Mouse (Mus musculus): ENCODE data around the gene Snapc2. TPM values are rescaled to one million over a fixed set of nuclear protein-coding genes. Genes with fewer than 3 reads are reported as not detected.

Gene Snapc2
- polyA plus RNA-seq (2012; ENCODE audit: low replicate concordance), result 45.0 and 117 TPM in 2 replicates

GRCm38 (mm10) chr8:4252934-4253841 lies at the start of gene Snapc2:
Gene Snapc2, plus strand, starts transcription at chr8:4253080.

DNA sequence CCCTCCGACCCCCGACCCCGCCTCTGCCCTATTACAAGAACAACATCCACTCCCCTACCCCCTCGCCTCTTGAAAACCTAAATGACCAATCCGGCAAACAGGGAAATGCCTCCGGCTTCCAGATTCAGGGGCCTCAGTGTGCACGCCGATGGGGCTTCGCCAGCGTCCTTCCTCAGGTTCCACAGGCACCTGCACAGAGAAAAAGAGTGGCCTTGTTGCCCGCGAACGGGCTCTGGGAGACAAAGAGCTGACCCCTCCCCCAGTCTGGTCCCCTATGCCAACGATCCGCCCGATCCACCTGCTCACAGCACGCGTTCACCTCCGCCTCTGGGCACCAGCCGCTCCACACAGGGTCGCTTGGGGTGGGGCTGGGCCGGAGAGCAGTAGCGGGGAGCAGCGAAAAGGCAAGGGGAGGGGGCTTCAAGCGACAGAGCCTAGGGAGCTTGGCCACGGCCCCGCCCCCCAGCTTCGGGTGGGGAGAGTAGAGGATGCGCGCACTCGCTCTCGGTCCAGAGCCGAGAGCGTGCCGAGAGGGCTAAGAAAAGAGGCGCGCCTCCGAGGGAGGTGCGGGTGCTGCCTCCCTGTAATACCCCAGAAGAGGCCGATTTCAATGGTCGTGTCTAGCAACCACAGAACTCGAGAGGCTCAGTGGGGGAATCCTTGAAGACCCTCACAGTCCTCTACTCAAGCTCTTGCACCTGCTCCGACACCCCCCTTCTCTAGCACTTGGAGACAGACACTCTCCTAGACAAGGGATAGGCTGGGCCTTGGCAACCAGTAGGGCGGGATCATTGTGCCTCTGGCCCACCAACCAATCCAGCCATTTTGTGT lies 35.9 kb upstream of the Snapc2 start, which contains the start of gene Prr36:
Gene Prr36, minus strand, starts transcription at position 669 of the 831 bp plus-strand sequence.

GRCm38 (mm10) chr8:4226739-4227347 lies 26.0 kb upstream of the Snapc2 start, which contains the start of gene Lrrc8e:
Gene Lrrc8e, plus strand, starts transcription at chr8:4226827.

GRCm38 (mm10) chr8:4238434-4239192 lies 14.3 kb upstream of the Snapc2 start, which contains the start of the genes Map2k7 and Gm49320:
Gene Map2k7, plus strand, starts transcription at chr8:4238740.
Gene Gm49320, plus strand, starts transcription at chr8:4238865.

DNA sequence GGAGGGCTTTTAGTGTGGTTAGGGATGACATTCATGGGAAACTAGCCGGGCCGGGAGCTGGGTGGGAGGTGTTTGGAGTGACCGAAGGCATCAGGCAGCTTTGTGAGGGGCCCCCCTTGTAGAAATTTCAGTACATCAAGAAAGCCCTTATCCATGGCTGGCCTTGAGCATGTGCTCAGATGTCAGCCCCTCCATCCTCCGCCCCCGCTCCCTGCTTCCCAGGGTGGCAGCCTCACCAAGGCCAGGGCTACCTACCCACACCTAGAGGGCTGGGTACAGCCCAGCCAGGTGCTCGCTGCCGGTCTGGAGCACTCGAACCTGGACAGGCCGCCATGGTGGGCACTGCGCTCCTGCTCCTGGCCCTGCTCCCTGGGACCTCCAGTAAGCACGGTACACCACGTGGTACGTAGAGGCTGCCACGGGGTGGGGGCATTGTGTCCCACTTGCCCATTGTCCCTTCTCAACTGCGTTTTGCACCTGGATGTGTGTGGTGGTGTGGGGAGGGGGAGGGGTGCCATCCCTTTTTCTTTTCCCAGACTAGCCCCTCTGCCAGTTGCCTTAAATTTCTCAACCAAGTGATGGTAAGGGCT lies 4.8 kb upstream of the Snapc2 start, which contains the start of gene Tgfbr3l:
Gene Tgfbr3l, plus strand, starts transcription at position 264 of the 590 bp plus-strand sequence.

DNA sequence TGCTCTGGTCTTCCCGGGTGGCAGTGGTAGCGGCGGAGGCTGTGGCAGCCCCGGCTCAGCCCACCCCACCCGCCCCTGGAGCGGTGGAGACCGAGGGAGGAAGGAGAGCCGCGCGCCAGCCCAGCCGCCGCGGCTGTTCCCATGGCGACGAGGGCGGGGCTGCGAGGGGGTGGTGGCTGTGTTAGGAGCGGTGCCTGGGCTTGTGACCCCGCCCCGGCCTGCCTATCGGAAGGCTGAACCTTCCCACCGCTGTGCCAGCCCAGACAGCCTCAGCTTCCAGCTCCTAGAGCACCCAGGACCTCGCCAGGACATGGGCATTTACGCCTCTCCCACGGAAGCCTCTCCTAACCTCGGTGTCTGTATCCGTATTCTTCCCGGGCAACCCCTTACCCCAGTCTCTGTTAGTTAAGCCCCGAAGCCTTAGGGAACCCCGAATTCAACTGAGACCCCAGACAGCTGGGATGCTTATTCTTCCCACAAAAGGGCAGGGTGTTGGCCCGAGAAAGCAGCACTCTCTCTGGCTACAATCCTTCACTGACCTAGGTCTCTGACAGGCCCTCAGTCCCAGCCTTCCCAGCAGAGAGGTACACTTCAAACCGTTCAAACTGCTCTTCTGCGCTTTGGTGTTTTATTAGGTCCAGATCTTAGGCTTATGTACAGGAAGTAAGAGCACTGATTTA lies 6.4 kb downstream of the Snapc2 start, which contains the start of gene Ctxn1:
Gene Ctxn1, minus strand, starts transcription at position 150 of the 680 bp plus-strand sequence.

DNA sequence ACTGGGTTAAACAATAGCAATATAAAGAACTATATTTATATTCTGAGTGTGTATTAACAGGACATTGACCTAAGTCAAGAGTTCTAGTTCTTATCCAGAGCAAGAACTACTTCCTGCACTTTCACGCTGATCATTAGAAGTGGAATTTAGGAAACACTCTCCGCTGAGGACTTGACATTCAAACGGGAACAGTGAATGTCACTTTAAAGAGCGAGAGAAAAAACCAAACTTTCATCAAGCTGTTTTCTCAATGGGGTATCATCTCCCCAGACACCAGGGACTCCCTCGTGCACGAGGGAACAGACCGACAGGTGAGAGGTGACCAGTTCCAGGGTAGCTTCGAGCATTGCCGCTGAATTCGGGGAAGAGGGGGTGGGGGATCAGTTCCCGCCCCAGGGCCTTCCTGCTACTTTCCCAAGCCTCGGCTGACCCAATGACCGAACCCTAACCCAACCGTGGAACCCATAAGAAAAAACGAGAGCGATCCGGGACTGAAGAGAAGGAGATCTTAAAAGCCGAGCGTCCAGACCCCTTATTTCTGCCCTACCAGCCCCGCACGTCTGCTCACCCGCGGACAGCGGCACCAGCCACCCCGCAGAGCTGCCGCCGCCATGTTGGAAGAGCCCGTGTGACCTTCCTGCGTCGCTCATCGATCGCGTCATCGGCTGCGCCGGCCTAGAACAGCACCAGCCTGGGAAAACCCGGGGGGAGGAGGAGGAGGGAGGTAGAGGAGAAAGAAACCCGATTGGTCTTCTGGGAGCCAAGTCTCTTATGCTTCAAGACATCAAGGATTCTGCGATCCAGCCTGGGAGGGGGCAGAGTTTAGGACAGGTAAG lies 22.6 kb downstream of the Snapc2 start, which contains the start of gene Timm44:
Gene Timm44, minus strand, starts transcription at position 639 of the 836 bp plus-strand sequence.

Other genes with a start within 250 kb of the Snapc2 start
- not detected in 2 replicates for gene Cd209f, start 147.2 kb upstream of the Snapc2 start, polyA plus RNA-seq (2012; ENCODE audit: low replicate concordance)
- gene Cd209g, start 119.0 kb upstream of the Snapc2 start, polyA plus RNA-seq (2012; ENCODE audit: low replicate concordance), result not detected in 2 replicates
- gene Evi5l, start 86.5 kb upstream of the Snapc2 start, polyA plus RNA-seq (2012; ENCODE audit: low replicate concordance), result 12.3 and 16.8 TPM in 2 replicates
- 0.17 and 0.51 TPM in 2 replicates for gene Prr36, start 35.6 kb upstream of the Snapc2 start, polyA plus RNA-seq (2012; ENCODE audit: low replicate concordance)
- not detected in 2 replicates for gene Lrrc8e, start 26.3 kb upstream of the Snapc2 start, polyA plus RNA-seq (2012; ENCODE audit: low replicate concordance)
- gene Map2k7, start 14.3 kb upstream of the Snapc2 start, polyA plus RNA-seq (2012; ENCODE audit: low replicate concordance), result 193 and 258 TPM in 2 replicates
- gene Gm49320, start 14.2 kb upstream of the Snapc2 start, polyA plus RNA-seq (2012; ENCODE audit: low replicate concordance), result 0.26 and 0.38 TPM in 2 replicates
- gene Tgfbr3l, start 4.9 kb upstream of the Snapc2 start, polyA plus RNA-seq (2012; ENCODE audit: low replicate concordance), result 57.9 and 98.0 TPM in 2 replicates
- gene Ctxn1, start 6.2 kb downstream of the Snapc2 start, polyA plus RNA-seq (2012; ENCODE audit: low replicate concordance), result 1.2 and 1.9 TPM in 2 replicates
- 32.6 and 33.6 TPM in 2 replicates for gene Timm44, start 22.8 kb downstream of the Snapc2 start, polyA plus RNA-seq (2012; ENCODE audit: low replicate concordance)
- 1.3 and 1.8 TPM in 2 replicates for gene Ccl25, start 72.1 kb downstream of the Snapc2 start, polyA plus RNA-seq (2012; ENCODE audit: low replicate concordance)
- gene Elavl1, start 72.3 kb downstream of the Snapc2 start, polyA plus RNA-seq (2012; ENCODE audit: low replicate concordance), result 44.2 and 54.9 TPM in 2 replicates
- gene Cers4, start 239.9 kb downstream of the Snapc2 start, polyA plus RNA-seq (2012; ENCODE audit: low replicate concordance), result 2.6 and 7.0 TPM in 2 replicates